Mouse (Mus musculus) left cerebral cortex, postnatal 10 days (tissue): ENCODE data around the gene Ttc4. TPM values are rescaled to one million over a fixed set of nuclear protein-coding genes. Genes with fewer than 3 reads are reported as not detected.

Experiments
- DNase-seq, 2 experiments: peaks; one replicate each; pipeline ENCODE4 v3.0.0; 2021 to 2022; ENCODE audit warnings: low spot score in 2 of 2, mixed read lengths in 1 of 2; ENCODE audit errors: extremely low spot score in 1 of 2
- intact Hi-C: fragments of 180-260 bp; cut with DNase I; formaldehyde crosslinking; loops from one replicate; pipeline ENCODE4 v1.15.1; 2025
- total RNA-seq, 2 experiments: library from RNA; stranded (reverse); gene quantifications; 2 replicates each; pipeline ENCODE4 v1.2.3; 2021

The Ttc4 gene
- total RNA-seq, 2 experiments from 2014 or later = 44.8 to 45.4 TPM

DNA sequence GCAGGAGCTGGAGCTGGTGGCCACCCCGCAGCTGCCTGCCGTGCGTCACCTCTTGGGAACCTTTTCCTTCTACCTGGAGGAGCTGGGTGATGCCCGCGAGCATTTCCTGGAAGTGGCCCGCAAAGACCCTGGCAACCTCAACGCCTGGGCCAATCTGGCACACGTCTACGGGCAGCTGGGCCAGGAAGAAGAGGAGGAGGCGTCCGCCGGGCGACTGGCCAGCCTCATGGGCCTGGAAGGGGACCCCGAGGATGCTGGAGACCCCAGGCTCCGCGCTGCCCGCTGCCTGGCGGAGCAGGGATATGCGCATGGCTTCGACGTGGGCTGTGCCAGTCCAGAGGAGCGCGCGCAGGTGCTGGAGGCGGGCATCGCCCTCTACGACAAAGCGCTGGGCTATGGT, 56.0 kb downstream of the Ttc4 start:
- intact Hi-C loops = loop anchor here (5.0 kb wide), 1 partner anchor 540 kb away; no protein-coding TSS in a partner anchor
- DNase-seq = no peak

DNA sequence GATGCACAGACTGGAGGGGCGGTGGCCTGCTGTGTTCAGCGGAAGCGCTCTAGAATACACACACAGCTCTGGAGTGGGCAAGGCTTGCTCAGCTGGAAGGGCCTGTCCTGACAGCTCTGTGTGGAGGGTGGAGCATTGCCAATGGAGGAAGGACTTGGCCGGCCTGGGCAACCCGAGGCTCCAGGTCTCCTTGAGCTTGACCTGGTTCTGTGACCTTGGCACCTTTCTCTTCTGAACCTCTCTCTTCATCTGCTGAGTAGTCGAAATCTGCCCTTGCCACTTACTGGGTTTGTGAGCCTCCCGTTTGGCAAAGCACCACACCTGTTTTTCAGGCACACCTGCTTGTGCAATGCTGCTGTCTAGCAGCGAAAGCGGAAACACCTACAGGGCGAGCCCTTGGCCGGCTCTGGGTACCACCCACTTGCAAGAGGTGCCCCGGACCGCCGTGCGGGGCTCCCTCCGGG, 56.7 kb downstream of the Ttc4 start, which contains the start of gene Ttc22:
TSS of gene Ttc22 (plus strand) at position 403 of the 464 bp plus-strand sequence.
- DNase-seq = no peak
- intact Hi-C loops = loop anchor here (5.0 kb wide), 1 partner anchor 540 kb away; no protein-coding TSS in a partner anchor

DNA sequence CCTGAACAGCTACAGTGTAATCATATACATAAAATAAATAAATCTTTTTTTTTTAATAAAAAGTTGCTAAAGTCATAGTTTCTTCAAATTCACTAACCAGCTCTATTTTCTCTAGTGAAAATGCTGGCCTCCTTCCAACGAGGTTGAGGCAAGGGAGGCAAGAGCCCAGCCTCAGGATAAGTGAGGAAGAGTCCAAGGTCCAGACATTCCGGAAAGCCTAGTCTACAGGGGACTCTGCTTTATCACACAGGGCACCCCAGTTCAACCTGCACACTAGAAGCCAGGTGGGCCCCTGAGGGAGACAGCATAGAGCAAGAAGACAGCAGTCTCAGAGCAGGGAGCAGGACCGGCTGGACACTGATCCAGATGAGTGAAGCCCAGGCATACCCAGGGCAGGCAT, 57.3 kb downstream of the Ttc4 start:
- DNase-seq = no peak
- intact Hi-C loops = loop anchor here (5.0 kb wide), 1 partner anchor 541 kb away; no protein-coding TSS in a partner anchor

DNA sequence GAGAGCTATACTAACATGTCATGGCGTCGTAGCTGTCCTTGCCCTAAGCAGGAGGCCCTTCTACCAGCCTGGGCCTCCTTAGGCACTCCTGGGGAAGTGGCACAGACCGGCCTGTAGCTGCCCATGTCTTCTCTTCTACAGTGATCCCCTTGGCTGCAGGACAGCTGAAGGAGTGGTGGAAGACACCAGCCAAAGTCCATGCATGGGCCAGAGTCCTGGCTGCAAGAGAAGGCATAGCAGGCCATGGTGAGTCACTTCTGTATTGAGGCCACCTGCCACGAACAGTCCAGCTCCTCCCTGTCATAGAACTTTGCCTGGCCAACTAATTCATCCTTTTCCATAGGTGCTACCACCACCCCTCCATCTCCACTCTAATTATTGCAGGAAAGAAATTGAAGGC, 59.8 kb downstream of the Ttc4 start:
- no peak for DNase-seq
- intact Hi-C loops = loop anchor here (10.0 kb wide), 1 partner anchor 206 kb away; no protein-coding TSS in a partner anchor

DNA sequence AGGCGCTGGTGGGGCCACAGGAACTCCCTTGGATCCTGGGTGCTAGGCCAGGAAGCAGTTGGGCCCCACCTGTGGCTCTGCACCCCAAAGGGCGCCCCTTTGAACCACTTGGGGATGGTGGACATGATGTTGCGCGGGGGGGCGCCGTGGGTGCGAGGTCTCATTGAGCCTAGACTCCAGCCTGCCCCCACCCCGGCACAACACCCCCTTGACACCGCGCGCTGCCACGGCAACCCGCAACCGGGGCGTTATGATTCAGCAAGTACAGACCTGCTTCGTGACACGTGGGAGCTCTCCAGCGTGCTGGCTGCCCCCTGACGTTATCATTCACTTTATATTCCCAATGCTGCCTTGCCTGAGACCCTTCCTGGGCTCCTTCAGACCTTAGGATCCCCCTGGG, 61.7 kb downstream of the Ttc4 start, which contains the start of gene Lexm:
TSS of gene Lexm (minus strand) at position 186 of the 400 bp plus-strand sequence.
- DNase-seq = peak in 1 of 2 experiments; percentile 67
- intact Hi-C loops = loop anchor here (10.0 kb wide), 1 partner anchor 208 kb away; no protein-coding TSS in a partner anchor

DNA sequence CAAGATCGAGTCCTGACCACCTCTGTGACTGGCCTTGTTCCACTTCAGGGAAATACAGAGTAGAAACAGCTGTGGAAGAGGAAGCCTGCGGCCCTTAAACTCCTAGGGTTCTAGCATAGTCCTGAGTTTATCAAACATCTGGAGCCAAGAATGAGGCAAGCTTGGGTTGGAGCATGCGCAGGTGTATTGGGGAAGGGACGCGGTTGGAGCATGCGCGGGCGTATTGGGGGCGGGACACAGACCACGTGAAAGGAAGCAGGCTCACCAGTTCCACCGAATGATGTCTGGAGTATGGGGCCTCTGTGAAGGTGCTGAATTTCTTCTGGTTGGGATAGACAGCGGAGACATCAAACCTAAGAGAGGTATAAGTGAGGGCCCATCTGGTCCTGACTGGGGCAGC, 63.1 kb downstream of the Ttc4 start:
- no peak for DNase-seq
- intact Hi-C loops = loop anchor here (2.0 to 10.0 kb wide), 2 partner anchors 93 to 209 kb away; no protein-coding TSS in a partner anchor

DNA sequence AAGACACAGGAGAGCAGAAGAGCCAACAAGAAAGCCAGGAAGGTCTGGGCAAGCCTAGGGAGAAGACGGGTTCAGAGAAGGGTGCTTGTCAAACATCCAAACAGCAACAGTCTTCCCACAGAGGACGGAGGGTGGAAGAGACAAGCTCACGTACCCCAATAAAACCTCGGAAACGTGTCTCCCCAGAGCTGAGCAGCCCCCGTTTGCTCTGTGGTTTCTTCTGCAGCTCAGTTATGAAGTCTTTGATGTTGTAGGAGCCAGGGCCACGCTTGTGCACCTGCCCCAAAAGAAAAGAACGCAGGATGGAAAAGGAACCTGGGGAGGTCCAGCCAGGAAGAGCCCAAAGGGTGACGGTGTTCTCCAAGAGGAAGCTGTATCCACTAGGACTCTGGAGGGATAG, 63.9 kb downstream of the Ttc4 start:
- intact Hi-C loops = loop anchor here (2.0 to 10.0 kb wide), 2 partner anchors 94 to 210 kb away; no protein-coding TSS in a partner anchor
- no peak for DNase-seq

DNA sequence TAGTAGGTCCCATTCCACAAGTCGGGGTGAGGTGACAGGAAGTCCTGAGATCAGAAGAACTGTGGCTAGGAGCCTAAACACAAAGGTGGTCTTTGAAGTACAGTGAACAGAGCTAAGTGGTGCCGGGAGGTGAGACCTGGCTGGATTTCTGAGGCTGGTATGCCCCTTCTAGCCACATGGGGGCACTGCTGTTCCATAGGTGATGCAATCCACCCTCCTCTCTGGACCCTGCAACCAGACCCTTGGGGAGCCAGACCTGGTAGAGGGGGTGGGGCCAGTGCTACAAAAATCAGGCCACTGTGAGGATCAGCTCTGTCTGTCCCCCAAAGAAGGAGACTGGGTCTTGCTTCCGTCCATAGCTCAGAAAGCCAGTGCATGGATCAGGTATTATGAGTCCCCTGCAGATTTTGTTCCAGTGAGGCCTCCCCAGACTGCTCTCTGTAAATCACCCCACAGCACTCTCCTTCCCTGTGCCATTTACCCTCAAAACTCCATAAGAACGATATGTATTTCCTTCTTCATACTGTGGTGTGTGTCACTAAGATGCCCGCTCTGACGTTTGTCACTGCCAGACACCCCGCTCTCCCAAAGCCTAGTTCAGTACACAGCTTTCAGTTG, 64.5 kb downstream of the Ttc4 start:
- intact Hi-C loops = loop anchor here (2.0 to 10.0 kb wide), 2 partner anchors 95 to 211 kb away; no protein-coding TSS in a partner anchor
- peak; percentile 73 for DNase-seq

DNA sequence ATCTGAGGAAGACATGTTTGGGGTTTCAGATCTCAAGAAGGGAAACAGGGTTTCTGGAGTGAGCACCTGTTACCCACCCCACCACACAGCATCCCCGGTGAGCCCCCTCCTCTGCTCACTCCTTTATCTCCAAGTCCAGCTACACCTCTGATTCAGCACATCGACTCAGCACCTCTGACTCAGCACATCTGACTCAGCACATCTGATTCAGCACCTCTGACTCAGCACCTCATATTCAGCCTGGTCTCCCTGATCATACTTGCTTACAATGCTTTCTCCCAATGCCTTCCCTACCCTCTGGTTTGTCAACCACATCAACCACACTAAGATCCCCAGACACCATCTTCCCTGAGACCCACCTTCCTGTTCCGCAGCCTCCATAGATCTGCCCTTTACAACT, 65.2 kb downstream of the Ttc4 start:
- intact Hi-C loops = loop anchor here (10.0 kb wide), 1 partner anchor 211 kb away; no protein-coding TSS in a partner anchor
- DNase-seq = no peak

DNA sequence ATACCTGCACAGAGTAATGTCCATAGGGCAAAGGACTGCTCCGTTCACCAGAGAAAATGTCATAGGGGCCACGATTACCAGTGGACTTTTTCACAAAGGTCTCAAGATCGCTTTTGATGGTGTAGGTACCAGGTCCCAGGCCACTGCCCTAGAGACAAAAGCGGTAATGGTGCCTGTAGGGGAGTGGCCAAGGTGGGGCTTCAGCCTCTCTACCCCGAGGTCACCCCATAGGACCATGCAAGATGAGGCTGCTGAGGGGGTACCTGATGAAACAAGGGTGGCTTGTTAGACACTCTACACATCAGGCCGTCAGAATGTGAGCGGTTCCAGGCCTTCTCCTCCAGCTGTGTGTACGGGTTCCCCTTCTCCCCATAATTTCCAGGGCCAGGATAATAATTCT, 65.6 kb downstream of the Ttc4 start:
- intact Hi-C loops = loop anchor here (10.0 kb wide), 1 partner anchor 212 kb away; no protein-coding TSS in a partner anchor
- no peak for DNase-seq

Other genes with a start within 250 kb of the Ttc4 start
- 1 to 10 TPM; 4.1 to 5.2 TPM for gene Pcsk9, start 214.6 kb downstream of the Ttc4 start, total RNA-seq
- not detected for gene Bsnd, start 186.7 kb downstream of the Ttc4 start, total RNA-seq
- 100 to 1,000 TPM; 133 to 143 TPM for gene Dhcr24, start 117.9 kb downstream of the Ttc4 start, total RNA-seq
- gene Lexm, start 61.7 kb downstream of the Ttc4 start, total RNA-seq = under 1 TPM in 1 of 2 experiments, not detected in 1; 0.21 TPM
- gene Ttc22, start 56.5 kb downstream of the Ttc4 start, total RNA-seq = 1 to 10 TPM; 1.7 to 2.1 TPM
- gene Pars2, start 27.9 kb downstream of the Ttc4 start, total RNA-seq = 1 to 10 TPM; 6.4 to 8.2 TPM
- gene Mroh7, start 52.0 kb upstream of the Ttc4 start, total RNA-seq = 1 to 10 TPM; 1.7 to 2.7 TPM
- gene Fam151a, start 54.9 kb upstream of the Ttc4 start, total RNA-seq = not detected
- gene Acot11, start 126.1 kb upstream of the Ttc4 start, total RNA-seq = 10 to 100 TPM; 12.2 to 22.1 TPM
- 100 to 1,000 TPM; 114 to 119 TPM for gene Ssbp3, start 231.8 kb upstream of the Ttc4 start, total RNA-seq